Mouse (Mus musculus) c-Kit-negative CD71-positive TER-119-positive erythroid progenitor cells, embryonic 14.5 days (primary cell): ENCODE results near the gene Prune2.

Source experiments
- DNase-seq: peaks from one replicate; pipeline ENCODE4 v3.0.0-alpha.2; 2013; ENCODE audit warnings: low read depth, low spot score

Gene Prune2

DNA sequence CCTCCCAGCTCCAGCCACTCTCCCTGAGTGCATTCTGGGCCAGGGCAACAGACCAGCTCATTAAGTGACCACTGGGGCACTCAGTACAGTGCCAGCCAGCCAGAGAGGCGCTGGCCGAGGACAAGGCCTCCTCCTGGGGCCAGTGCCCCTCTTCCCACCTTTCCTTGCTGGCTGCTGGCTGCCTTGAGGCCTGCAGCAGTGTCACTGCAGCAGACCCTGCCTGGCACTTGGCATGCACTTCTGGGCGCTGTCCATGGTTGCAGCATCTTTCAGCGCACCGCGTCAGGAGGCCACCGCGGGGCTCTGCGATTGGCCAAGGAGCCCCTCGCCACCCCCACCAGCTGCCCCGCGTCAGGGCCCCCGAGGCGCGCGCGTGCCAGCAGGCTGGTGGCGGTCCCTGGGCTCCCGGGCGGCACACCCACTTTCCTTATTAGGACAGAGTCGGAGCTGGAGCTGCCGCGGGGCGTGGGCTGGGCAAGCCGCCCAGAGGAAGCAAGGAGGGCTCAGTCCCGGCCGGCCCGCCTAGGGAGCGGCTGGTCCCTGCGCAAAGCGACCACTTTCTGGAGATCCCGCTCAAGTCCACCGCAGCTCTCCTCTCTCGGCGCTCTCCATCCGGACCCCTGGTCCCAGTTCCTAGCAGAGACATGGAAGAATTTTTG is at the start of gene Prune2:
Prune2 (plus strand) TSS at position 506 of the 659 bp plus-strand sequence.
- DNase-seq, result no peak

GRCm38 (mm10) chr19:16911507-16911906 is 44.4 kb upstream of the Prune2 start:
- DNase-seq, result no peak

DNA sequence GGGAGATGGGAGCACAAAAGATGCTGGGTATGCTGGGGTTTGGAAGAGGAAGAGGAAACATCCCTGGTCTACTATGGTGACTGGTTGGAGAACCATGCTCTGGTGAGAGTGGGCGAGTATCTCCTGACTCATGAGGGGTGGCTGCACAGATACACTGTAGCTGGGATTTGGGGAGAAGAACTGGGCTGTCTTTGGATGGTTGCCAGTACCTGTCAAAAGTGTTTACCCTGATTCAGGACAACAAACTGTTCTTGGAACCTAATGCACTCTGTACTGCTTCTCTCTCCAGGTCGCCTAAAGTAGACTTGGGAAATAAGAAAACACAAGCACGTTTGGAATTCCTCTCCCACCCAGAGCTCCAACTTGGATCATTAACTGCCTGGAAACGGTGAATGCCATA is 31.4 kb upstream of the Prune2 start:
- no peak for DNase-seq

GRCm38 (mm10) chr19:16934664-16935063 is 21.3 kb upstream of the Prune2 start:
- no peak for DNase-seq

DNA sequence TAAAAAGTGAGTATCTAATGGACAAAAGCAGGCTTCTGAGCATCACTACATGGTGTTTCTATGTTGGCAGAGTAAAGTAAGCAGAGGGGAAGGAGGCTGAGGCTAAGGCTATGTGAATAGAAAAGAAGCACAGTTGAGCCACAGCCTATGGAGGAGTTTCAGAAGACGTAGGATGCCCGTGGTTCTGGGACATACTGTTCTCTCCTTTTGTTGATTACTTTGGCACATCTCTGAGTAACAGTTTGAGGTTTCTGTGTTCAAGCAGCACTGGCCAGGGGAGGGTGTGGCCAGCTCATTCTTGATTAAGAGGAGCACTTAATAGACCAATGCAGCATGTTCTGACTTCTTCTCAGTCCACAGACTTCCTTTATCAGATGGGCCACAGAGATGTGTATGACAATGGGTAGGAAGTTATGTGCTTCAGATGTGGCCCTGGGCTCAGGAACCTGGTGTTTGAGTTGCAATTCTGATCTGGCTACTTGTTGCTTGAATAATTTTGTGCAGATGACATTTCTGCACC is 7.1 kb upstream of the Prune2 start:
- DNase-seq, result no peak

DNA sequence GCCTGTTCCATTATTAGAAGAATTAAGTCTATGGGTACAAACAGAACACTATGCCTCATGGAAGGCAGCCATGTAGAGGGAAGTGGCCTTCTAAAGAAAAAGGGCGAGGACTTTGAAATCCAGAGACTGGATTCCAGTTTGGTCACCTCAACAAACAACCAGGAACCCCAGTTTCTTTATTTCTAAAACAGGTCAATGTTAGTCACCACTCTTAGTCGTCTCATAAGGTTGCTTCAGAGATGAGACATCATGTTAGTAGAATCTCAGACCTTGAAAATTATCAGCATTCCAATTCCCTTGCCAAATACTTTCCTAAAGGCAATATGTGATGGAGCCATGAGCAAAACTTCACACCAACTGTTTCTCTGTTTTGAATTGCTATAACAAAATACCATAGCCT is 6.6 kb upstream of the Prune2 start:
- no peak for DNase-seq

DNA sequence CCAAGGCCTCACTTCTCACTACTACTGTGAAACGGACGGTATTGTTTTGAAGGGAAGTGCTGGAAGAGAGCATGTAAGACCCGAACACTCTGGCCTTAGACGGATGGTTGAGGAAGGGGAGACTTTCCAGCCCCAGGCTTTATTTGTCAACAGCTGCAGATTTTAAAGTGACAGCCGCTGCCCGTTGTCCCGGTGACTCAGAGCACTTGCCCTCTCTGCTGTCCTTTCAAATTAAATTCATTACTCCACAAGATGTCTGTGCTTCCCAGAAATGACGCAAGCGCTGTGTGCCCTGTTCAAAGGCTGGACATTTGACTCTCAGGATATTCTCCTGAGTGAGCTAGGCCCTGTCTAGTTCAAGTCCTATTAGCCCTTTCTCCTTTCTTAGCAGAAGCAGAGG is 5.9 kb upstream of the Prune2 start:
- DNase-seq, result no peak

- DNase-seq, result no peak
Measured at GRCm38 (mm10) chr19:16950664-16951363, 5.1 kb upstream of the Prune2 start.

GRCm38 (mm10) chr19:16954736-16955135 is 1.2 kb upstream of the Prune2 start:
- DNase-seq, result no peak

GRCm38 (mm10) chr19:16955231-16955612 is 696 bp upstream of the Prune2 start:
- no peak for DNase-seq

- DNase-seq, result no peak
Measured at GRCm38 (mm10) chr19:16956319-16956718, 401 bp downstream of the Prune2 start.

DNA sequence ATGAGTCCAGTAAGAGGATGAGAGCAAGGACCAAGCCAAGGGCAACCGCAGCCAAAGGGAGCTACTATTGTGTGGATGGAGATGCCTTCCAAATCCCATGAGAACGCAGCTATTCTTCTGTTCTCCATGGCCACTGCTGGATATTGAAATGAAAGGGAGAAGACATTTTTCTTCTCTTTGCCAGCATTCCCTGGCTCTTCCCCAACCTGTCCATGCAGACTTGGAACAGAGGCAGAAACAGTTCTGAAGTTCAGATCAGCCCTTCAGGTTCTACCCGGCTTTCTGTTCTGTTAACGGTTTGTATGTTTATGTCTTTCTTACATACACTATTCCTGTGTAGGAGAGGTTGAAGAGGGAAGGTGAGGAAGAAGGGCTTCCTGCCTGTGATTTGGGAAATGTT is 3.1 kb downstream of the Prune2 start:
- DNase-seq, result no peak

GRCm38 (mm10) chr19:16959551-16959950 is 3.6 kb downstream of the Prune2 start:
- no peak for DNase-seq

DNA sequence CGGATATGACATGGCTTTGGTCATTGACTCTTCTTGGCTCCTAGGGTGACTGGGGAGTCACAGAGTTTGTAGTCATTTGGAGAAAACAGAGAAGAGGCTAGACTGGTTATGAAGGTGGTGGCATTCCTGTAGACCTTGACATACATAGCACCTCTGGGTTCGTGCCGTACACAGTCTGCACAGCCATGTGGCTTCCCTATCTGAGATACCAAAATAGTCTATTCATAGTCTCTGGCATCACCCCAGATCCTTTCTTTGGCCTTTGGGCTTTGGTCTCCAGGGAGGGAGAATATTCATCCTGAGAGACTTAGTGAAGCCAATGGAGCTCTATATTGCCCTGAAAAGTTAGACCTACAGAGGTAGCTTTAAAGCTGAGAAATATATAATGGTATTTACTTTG is 5.1 kb downstream of the Prune2 start:
- no peak for DNase-seq

DNA sequence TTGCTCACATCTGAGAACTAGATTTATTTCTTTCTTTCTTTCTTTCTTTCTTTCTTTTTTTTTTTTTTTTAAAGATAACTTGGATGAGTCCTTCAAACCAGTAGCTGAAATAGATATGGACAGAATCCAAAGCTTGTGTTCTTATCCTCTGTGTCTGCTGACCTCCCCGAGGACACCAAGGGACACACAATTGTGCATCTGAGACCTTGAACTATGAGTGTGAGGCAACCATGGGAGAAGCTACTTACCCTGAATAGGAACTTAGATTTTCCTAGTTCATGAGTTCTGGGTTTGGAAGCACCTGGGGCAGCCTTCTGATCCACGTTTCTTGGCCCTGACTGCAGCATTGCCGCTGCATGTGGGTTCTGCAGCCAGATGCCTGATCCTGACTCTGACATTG is 7.3 kb downstream of the Prune2 start:
- no peak for DNase-seq

DNA sequence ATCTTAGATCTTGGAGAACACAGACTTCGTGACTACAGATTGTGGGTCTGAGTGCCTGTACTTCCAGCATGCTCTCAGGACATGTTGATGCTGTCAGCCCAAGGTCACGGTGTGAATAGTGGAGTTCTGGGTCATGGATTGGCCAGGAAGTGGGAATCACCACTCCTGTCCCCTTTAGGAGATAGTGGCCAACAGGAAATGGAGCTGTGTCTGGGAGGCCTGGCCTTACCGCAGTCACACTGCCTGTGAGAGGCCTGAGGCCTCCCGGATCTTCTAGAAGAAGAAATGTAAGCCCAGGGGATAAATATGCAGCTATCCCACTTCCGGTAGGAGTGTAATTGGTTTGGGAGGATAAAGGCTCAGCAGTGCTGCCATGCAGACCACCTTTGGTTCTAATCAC is 12.8 kb downstream of the Prune2 start:
- DNase-seq, result no peak

DNA sequence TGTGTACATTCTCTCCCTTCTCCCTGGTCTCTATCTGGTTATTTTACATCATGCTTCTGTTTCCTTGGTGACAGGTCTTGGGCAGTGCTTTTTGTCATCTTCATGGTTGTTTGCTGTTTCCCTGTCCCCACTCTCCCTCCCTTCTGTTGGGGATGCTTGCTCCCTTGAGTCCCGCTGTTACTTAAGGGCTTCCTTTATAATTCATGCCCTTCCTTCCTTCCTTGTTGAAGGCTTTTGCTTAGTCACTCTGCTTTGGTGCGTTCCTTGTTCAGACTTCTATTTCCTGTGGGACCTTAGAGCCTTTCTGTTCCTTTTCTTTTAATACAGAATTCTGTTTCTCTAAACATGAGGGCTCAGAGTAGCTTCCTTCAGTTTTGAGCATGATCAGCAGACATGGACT is 14.7 kb downstream of the Prune2 start:
- no peak for DNase-seq

- DNase-seq, result no peak
Measured at GRCm38 (mm10) chr19:16978910-16979309, 23.0 kb downstream of the Prune2 start.

GRCm38 (mm10) chr19:16981743-16982142 is 25.8 kb downstream of the Prune2 start:
- DNase-seq, result no peak

GRCm38 (mm10) chr19:16984897-16985296 is 29.0 kb downstream of the Prune2 start:
- DNase-seq, result no peak

GRCm38 (mm10) chr19:16987984-16988383 is 32.1 kb downstream of the Prune2 start:
- no peak for DNase-seq

- DNase-seq, result no peak
Measured at GRCm38 (mm10) chr19:16992151-16992550, 36.2 kb downstream of the Prune2 start.

- DNase-seq, result no peak
Measured at GRCm38 (mm10) chr19:16994260-16994659, 38.3 kb downstream of the Prune2 start.
